Mouse (Mus musculus): ENCODE measurements at regions not wholly inside any gene's neighbourhood (a gene's known extent, or its start where the extent isn't known, plus 50 kb on each side); places are given as distances from the start of the nearest gene placed in this dataset.

DNA sequence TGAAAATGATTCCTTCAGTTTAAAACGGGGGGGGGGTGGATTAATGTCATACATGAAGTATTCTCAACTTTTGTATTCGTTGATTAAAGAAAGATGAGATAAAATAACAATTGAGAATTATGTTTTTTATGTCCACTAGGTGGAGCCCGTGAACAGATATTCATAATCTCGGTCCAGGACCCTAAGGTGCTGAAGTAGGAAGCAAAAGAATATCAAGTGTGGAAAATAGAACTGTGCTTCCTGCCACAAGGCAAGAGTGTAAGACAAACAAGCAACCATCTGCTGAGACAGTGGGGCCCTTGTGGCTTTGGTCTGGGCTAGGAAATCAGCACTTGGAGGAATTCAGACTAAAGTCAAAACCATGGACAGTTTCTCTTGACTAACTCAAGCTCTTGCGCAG is 50.9 kb upstream of the Kap start:
- Histone ChIP-seq H3K9me3 (ENCODE audit: control insufficient read depth, low read depth, low read length) (no peaks in the 10 kb centered on the region), H3K27me3 (ENCODE audit: control insufficient read depth, insufficient read depth, low read length) (no peaks in the 10 kb centered on the region), H3K4me1 (ENCODE audit: control insufficient read depth, insufficient read depth, low read length) (no peaks in the 10 kb centered on the region), H3K36me3 (ENCODE audit: control insufficient read depth, insufficient read depth, low read length) (no peaks in the 10 kb centered on the region), H3K27ac (ENCODE audit: low read length) (no peak overlapping the region), H3K4me3 (ENCODE audit: low read depth, low read length) (no peak overlapping the region), H3K9ac (replicated peaks; ENCODE audit: low read depth, low read length) (no peak overlapping the region), H3K4me2 (replicated peaks; ENCODE audit: low read depth, low read length) (no peak overlapping the region)
- WGBS, result 29% methylated on average over 5 of the region's 5 CpGs
- ATAC-seq (ENCODE audit: insufficient number of reproducible peaks, insufficient read depth, low FRiP score, low read depth), result no peak

DNA sequence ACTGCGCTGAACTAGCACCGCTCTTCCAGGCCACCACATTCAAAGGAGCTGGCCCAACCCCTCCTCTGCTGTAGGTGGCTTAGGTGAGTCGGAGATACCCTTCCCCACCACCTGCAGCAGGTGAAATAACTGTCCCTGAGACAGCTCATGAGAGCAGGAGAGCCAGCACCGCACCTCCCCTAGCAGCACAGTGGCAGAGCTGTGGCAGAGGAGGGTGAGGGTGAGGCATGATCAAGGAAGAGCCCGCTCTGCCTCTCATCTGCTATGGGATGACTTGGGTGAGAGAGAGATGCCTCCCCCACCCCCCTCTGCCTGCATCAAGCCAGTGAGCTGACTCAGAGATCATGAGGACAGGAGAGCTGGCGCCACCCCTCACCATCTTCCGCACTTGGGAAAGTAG is 81.1 kb upstream of the Kap start:
- ATAC-seq (ENCODE audit: insufficient number of reproducible peaks, insufficient read depth, low FRiP score, low read depth), result 0 out of 2 replicates have a peak, but pooled peaks have one; percentile 4
- Histone ChIP-seq H3K4me1 (ENCODE audit: control insufficient read depth, insufficient read depth, low read length) (no peaks in the 10 kb centered on the region), H3K4me2 (replicated peaks; ENCODE audit: low read depth, low read length) (no peak overlapping the region), H3K9me3 (ENCODE audit: control insufficient read depth, low read depth, low read length) (no peaks in the 10 kb centered on the region), H3K36me3 (ENCODE audit: control insufficient read depth, insufficient read depth, low read length) (no peaks in the 10 kb centered on the region), H3K4me3 (ENCODE audit: low read depth, low read length) (no peak overlapping the region), H3K27me3 (ENCODE audit: control insufficient read depth, insufficient read depth, low read length) (no peaks in the 10 kb centered on the region), H3K27ac (ENCODE audit: low read length) (no peak overlapping the region), H3K9ac (replicated peaks; ENCODE audit: low read depth, low read length) (no peak overlapping the region)
- WGBS, result 86% methylated on average over 7 of the region's 7 CpGs

DNA sequence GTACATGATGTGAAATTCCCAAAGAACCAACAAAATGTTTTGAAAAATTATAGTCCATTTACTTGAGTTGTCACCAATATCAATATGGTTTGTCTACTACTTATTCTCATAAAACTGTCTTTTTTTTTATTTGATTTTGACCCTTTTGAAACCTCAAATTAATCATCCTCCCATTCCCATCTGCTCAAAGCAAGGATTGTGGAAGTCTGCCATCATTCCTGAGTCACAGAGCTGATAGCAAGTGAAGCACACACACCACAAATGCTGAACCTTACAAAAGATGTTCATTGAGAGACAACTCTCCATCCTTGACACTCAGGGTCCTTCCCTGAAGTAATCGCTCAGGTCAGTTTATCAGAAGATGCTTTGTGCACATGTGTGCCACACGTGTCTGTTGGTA is 82.1 kb upstream of the Kap start:
- 94% methylated on average over 2 of the region's 2 CpGs for WGBS

DNA sequence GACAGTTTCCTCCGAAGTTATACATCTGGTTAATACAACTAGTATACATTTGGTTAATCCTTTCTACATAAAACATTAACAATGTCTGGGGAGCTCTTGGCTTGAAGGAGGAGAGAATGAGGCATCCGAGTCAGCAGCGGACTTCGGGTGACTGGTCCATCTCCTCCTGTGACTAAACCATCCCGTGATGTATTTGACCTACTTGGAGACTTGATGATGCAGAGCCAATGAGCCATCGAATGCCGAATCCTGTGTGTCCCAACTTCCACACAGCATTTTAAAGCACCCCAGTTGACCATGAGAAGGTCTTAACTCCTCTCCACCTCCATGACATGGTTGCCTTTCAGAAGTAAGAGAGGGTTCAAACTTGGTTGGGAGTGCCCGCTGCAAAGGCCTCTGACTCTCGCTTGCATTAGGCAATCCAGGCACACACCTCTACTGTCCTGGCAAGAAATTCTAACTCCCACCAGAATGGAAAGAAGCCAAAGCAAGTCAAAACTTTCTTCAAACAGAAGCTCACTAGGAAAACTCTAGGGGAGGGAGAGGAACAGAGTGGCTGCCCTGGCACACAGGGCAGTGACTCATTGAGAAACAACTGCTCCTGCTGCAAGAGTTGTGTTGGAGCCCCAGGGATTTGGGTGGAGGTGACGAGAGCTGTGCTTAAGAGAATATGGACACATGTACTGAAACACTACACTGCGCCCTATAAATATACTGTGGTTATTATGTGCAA is 75.4 kb upstream of the Etv6 start:
- Histone ChIP-seq H3K9me3 (ENCODE audit: control insufficient read depth, low read depth, low read length) (no peaks in the 10 kb centered on the region), H3K4me2 (replicated peaks; ENCODE audit: low read depth, low read length) (no peak overlapping the region), H3K4me1 (ENCODE audit: control insufficient read depth, insufficient read depth, low read length) (no peaks in the 10 kb centered on the region), H3K27ac (ENCODE audit: low read length) (no peak overlapping the region), H3K4me3 (ENCODE audit: low read depth, low read length) (no peak overlapping the region), H3K36me3 (ENCODE audit: control insufficient read depth, insufficient read depth, low read length) (no peaks in the 10 kb centered on the region), H3K9ac (replicated peaks; ENCODE audit: low read depth, low read length) (no peak overlapping the region), H3K27me3 (ENCODE audit: control insufficient read depth, insufficient read depth, low read length) (no peaks in the 10 kb centered on the region)
- WGBS, result 71% methylated on average over 11 of the region's 11 CpGs
- ATAC-seq (ENCODE audit: insufficient number of reproducible peaks, insufficient read depth, low FRiP score, low read depth), result no peak

More for the DNA sequence above, 82.1 kb upstream of the Kap start:
- Histone ChIP-seq H3K36me3 (ENCODE audit: control insufficient read depth, insufficient read depth, low read length) (no peaks in the 10 kb centered on the region), H3K4me3 (ENCODE audit: low read depth, low read length) (no peak overlapping the region), H3K27me3 (ENCODE audit: control insufficient read depth, insufficient read depth, low read length) (no peaks in the 10 kb centered on the region), H3K4me1 (ENCODE audit: control insufficient read depth, insufficient read depth, low read length) (no peaks in the 10 kb centered on the region), H3K9ac (replicated peaks; ENCODE audit: low read depth, low read length) (no peak overlapping the region), H3K27ac (ENCODE audit: low read length) (no peak overlapping the region), H3K9me3 (ENCODE audit: control insufficient read depth, low read depth, low read length) (no peaks in the 10 kb centered on the region), H3K4me2 (replicated peaks; ENCODE audit: low read depth, low read length) (no peak overlapping the region)
- no peak for ATAC-seq (ENCODE audit: insufficient number of reproducible peaks, insufficient read depth, low FRiP score, low read depth)

DNA sequence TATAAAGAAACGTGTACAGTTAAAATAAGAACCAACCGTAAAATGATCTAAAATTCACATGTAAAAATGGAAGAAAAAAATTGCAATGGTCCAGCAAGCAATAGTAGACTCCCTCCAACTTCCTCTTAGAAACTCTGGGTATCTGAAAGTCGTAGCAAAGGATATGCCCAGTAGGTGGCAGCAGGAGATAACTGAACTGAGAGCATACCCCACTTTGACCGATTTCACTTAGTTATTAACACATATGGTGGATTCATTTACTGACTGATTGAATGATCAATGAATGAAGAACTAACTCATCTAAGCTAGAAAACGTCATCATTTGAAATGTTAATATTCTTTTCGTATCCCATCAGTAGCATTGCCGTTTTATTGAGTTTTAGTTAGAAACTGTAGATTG is 74.8 kb upstream of the Etv6 start:
- 24% methylated on average over 7 of the region's 7 CpGs for WGBS
- ATAC-seq (ENCODE audit: insufficient number of reproducible peaks, insufficient read depth, low FRiP score, low read depth), result no peak
- Histone ChIP-seq H3K36me3 (ENCODE audit: control insufficient read depth, insufficient read depth, low read length) (no peaks in the 10 kb centered on the region), H3K27me3 (ENCODE audit: control insufficient read depth, insufficient read depth, low read length) (no peaks in the 10 kb centered on the region), H3K4me3 (ENCODE audit: low read depth, low read length) (no peak overlapping the region), H3K4me1 (ENCODE audit: control insufficient read depth, insufficient read depth, low read length) (no peaks in the 10 kb centered on the region), H3K9ac (replicated peaks; ENCODE audit: low read depth, low read length) (no peak overlapping the region), H3K9me3 (ENCODE audit: control insufficient read depth, low read depth, low read length) (no peaks in the 10 kb centered on the region), H3K27ac (ENCODE audit: low read length) (no peak overlapping the region), H3K4me2 (replicated peaks; ENCODE audit: low read depth, low read length) (no peak overlapping the region)

DNA sequence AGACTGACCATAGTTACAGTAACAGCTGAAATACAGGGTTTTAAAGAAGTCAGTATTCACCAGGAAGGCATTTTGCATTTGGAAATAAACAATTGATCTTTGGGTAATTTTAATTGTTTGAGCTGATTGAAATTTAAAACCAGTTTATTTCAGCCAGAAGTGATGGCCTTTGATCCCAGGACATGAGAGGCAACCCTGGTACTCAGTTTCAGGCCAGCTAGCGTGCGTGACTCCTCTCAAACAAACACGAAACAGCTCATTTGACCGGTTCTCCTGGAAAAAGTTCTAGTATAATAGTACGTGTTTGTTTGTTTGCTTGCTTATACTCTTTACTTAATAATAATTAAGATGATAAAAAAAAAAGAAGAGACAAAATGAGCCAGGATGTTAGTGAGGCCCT is 72.9 kb upstream of the Etv6 start:
- WGBS, result 75% methylated on average over 5 of the region's 5 CpGs
- no peak overlapping the region for H3K4me3 ChIP-seq (ENCODE audit: low read depth, low read length)
- no peaks in the 10 kb centered on the region for H3K9me3 ChIP-seq (ENCODE audit: control insufficient read depth, low read depth, low read length)
- H3K4me2 ChIP-seq (replicated peaks; ENCODE audit: low read depth, low read length), result no peak overlapping the region
- H3K9ac ChIP-seq (replicated peaks; ENCODE audit: low read depth, low read length), result no peak overlapping the region
- H3K4me1 ChIP-seq (ENCODE audit: control insufficient read depth, insufficient read depth, low read length), result no peaks in the 10 kb centered on the region
- no peak for ATAC-seq (ENCODE audit: insufficient number of reproducible peaks, insufficient read depth, low FRiP score, low read depth)
- H3K27me3 ChIP-seq (ENCODE audit: control insufficient read depth, insufficient read depth, low read length), result no peaks in the 10 kb centered on the region
- no peak overlapping the region for H3K27ac ChIP-seq (ENCODE audit: low read length)
- no peaks in the 10 kb centered on the region for H3K36me3 ChIP-seq (ENCODE audit: control insufficient read depth, insufficient read depth, low read length)

DNA sequence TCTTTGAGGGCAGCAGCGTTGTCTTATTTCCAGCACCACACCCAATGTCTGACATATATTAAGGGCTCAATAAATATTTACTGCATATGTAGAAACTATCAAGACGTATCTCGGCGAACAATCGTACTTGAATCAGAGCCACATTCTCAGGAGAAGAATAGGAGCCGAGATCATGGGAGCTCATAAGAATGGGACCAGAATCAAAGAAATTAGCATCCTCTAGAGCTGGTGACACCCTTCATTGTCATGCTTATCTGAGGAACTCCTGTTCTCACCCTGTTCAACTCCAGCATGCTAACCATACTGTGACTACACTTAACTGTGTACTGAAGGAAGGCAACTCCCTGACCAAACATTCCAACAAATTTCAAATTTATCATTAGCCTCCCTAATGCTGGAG is 72.2 kb upstream of the Etv6 start:
- no peak overlapping the region for H3K27ac ChIP-seq (ENCODE audit: low read length)
- no peaks in the 10 kb centered on the region for H3K9me3 ChIP-seq (ENCODE audit: control insufficient read depth, low read depth, low read length)
- H3K36me3 ChIP-seq (ENCODE audit: control insufficient read depth, insufficient read depth, low read length), result no peaks in the 10 kb centered on the region
- no peak overlapping the region for H3K4me3 ChIP-seq (ENCODE audit: low read depth, low read length)
- H3K4me2 ChIP-seq (replicated peaks; ENCODE audit: low read depth, low read length), result no peak overlapping the region
- no peaks in the 10 kb centered on the region for H3K4me1 ChIP-seq (ENCODE audit: control insufficient read depth, insufficient read depth, low read length)
- H3K27me3 ChIP-seq (ENCODE audit: control insufficient read depth, insufficient read depth, low read length), result no peaks in the 10 kb centered on the region
- ATAC-seq (ENCODE audit: insufficient number of reproducible peaks, insufficient read depth, low FRiP score, low read depth), result no peak
- WGBS, result 74% methylated on average over 6 of the region's 6 CpGs
- no peak overlapping the region for H3K9ac ChIP-seq (replicated peaks; ENCODE audit: low read depth, low read length)

DNA sequence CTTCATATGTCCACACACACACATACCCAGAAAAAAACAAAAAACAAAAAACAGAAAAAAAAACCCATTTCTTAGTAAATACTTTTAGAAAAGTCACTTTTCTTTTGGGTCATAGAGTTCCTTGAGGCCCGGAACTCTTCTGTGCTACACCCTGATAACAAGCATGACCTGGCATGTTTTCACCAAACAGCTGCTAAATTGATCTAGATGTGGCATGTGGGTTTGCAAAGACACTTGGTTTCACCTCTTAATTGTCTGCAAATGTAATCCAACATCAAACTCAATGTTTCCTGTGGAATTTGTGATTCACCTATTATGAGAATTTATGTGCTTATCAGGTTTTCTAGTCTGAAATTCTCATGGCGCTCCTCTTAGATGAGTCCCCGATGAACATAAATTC is 68.2 kb upstream of the Etv6 start:
- no peak overlapping the region for H3K4me2 ChIP-seq (replicated peaks; ENCODE audit: low read depth, low read length)
- ATAC-seq (ENCODE audit: insufficient number of reproducible peaks, insufficient read depth, low FRiP score, low read depth), result no peak
- H3K9ac ChIP-seq (replicated peaks; ENCODE audit: low read depth, low read length), result no peak overlapping the region
- no peaks in the 10 kb centered on the region for H3K9me3 ChIP-seq (ENCODE audit: control insufficient read depth, low read depth, low read length)
- H3K27ac ChIP-seq (ENCODE audit: low read length), result no peak overlapping the region
- no peak overlapping the region for H3K4me3 ChIP-seq (ENCODE audit: low read depth, low read length)
- no peaks in the 10 kb centered on the region for H3K4me1 ChIP-seq (ENCODE audit: control insufficient read depth, insufficient read depth, low read length)
- no peaks in the 10 kb centered on the region for H3K36me3 ChIP-seq (ENCODE audit: control insufficient read depth, insufficient read depth, low read length)
- 80% methylated on average over 3 of the region's 3 CpGs for WGBS
- H3K27me3 ChIP-seq (ENCODE audit: control insufficient read depth, insufficient read depth, low read length), result no peaks in the 10 kb centered on the region

DNA sequence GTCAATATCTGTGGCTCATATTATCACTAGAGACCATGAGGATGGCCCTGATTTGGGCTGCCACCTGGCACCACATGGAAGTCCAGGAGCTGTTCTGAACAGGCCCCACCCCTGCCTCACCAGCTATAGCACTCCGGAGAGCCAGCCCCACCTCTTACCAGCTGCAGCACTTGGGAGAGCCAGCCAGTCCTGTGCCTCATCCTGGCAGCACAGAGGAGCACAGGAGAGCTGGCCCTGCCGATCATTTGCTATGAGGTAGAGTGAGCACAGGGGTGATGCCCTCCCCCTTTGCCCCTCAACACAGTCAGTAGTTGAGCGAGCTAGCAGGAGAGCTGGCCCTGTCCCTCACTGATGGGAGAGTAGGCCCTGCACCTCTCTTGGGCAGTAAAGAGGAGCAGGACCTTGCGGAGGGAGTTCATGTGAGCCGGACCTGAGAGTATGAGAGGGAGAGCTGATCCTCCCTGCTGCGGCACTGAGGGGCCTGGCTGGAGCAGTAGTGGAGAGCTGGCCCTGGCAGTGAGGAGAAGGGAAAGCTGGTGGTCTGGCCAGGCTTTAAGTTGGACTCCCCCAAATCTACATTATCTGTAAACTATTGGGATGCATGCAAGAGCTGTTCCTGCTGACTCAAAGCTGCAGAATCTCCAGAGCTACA is 63.3 kb upstream of the Etv6 start:
- no peak overlapping the region for H3K4me2 ChIP-seq (replicated peaks; ENCODE audit: low read depth, low read length)
- ATAC-seq (ENCODE audit: insufficient number of reproducible peaks, insufficient read depth, low FRiP score, low read depth), result no peak
- no peak overlapping the region for H3K4me3 ChIP-seq (ENCODE audit: low read depth, low read length)
- WGBS, result 70% methylated on average over 6 of the region's 6 CpGs
- H3K4me1 ChIP-seq (ENCODE audit: control insufficient read depth, insufficient read depth, low read length), result no peaks in the 10 kb centered on the region
- H3K27me3 ChIP-seq (ENCODE audit: control insufficient read depth, insufficient read depth, low read length), result no peaks in the 10 kb centered on the region
- no peak overlapping the region for H3K27ac ChIP-seq (ENCODE audit: low read length)
- H3K36me3 ChIP-seq (ENCODE audit: control insufficient read depth, insufficient read depth, low read length), result no peaks in the 10 kb centered on the region
- H3K9ac ChIP-seq (replicated peaks; ENCODE audit: low read depth, low read length), result no peak overlapping the region
- no peaks in the 10 kb centered on the region for H3K9me3 ChIP-seq (ENCODE audit: control insufficient read depth, low read depth, low read length)

Data from stomach, embryonic 14.5 days (tissue).